Mouse (Mus musculus) C2C12 (cell line): Measurements from ENCODE around the gene Zp3r. TPM values are rescaled to one million over a fixed set of nuclear protein-coding genes. Genes with fewer than 3 reads are reported as not detected.

ENCODE experiments used
- H3K27me3 ChIP-seq: one replicate; pipeline ENCODE4 v1.6.1; 2011; ENCODE audit not compliant: control insufficient read depth, insufficient read depth, insufficient read length
- H3K36me3 ChIP-seq: one replicate; pipeline ENCODE4 v1.6.1; 2011; ENCODE audit not compliant: control insufficient read depth, insufficient read depth
- H3K4me3 ChIP-seq: one replicate; pipeline ENCODE4 v1.5.1; 2011; ENCODE audit warnings: mild to moderate bottlenecking, control low read depth; ENCODE audit not compliant: poor library complexity, insufficient read depth, severe bottlenecking
- H3K79me2 ChIP-seq: one replicate; pipeline ENCODE4 v1.6.1; 2011; ENCODE audit not compliant: control insufficient read depth, insufficient read depth
- H3K79me3 ChIP-seq: one replicate; pipeline ENCODE4 v1.6.1; 2011; ENCODE audit warnings: low read depth, control low read depth
- H3ac ChIP-seq: one replicate; pipeline ENCODE3; 2011; ENCODE audit warnings: low read depth; ENCODE audit not compliant: control insufficient read depth, insufficient read length
- CEBPB ChIP-seq: IDR thresholded peaks from one replicate; pipeline ENCODE4 v1.6.1; 2011; ENCODE audit warnings: low read depth, mild to moderate bottlenecking, control low read depth, moderate library complexity
- CTCF ChIP-seq: IDR thresholded peaks from one replicate; pipeline ENCODE4 v1.5.1; 2011; ENCODE audit not compliant: control insufficient read depth, insufficient read depth, insufficient read length
- FOSL1 ChIP-seq: IDR thresholded peaks from one replicate; pipeline ENCODE4 v1.8.0; 2011; ENCODE audit warnings: mild to moderate bottlenecking, low read length; ENCODE audit not compliant: poor library complexity, insufficient read depth, severe bottlenecking
- MAX ChIP-seq: IDR thresholded peaks from one replicate; pipeline ENCODE4 v1.6.1; 2011; ENCODE audit warnings: mild to moderate bottlenecking, control low read depth
- MYOD1 ChIP-seq: IDR thresholded peaks from one replicate; pipeline ENCODE4 v1.6.1; 2011; ENCODE audit warnings: low read depth; ENCODE audit not compliant: control insufficient read depth, insufficient read length
- MYOG ChIP-seq: IDR thresholded peaks from one replicate; pipeline ENCODE4 v1.6.1; 2011; ENCODE audit not compliant: control insufficient read depth, insufficient read length; ENCODE audit errors: extremely low read depth
- USF1 ChIP-seq: IDR thresholded peaks from one replicate; pipeline ENCODE4 v1.6.1; 2011; ENCODE audit warnings: low read depth, mild to moderate bottlenecking, control low read depth, moderate library complexity
- polyA plus RNA-seq: library from polyadenylated mRNA; unstranded; fragments of >200 nt; fragmentation: generic; extraction: Trizol; gene quantifications from one replicate; pipeline ENCODE4 v1.2.1, GENCODE M21; 2012; ENCODE audit warnings: missing spikeins

Gene Zp3r
- polyA plus RNA-seq, 1 experiment: not detected

GRCm38 (mm10) chr1:130633761-130634410, 4.5 kb upstream of the Zp3r start:
- Histone ChIP-seq H3K79me2 (no peaks in the 10 kb centered on the region), H3ac (no peak overlapping the region), H3K4me3 (no peak overlapping the region), H3K79me3 (no peaks in the 10 kb centered on the region), H3K36me3 (no peaks in the 10 kb centered on the region), H3K27me3 (peaks cover 3% of the 10 kb centered on the region)
- TF ChIP-seq FOSL1: no peak
- TF ChIP-seq CTCF: peak; percentile 79

GRCm38 (mm10) chr1:130633316-130633715, 3.9 kb upstream of the Zp3r start:
- H3K27me3 ChIP-seq: peaks cover 3% of the 10 kb centered on the region
- H3K36me3 ChIP-seq: no peaks in the 10 kb centered on the region
- no peak for TF ChIP-seq FOSL1
- TF ChIP-seq MYOD1: no peak
- no peaks in the 10 kb centered on the region for H3K79me3 ChIP-seq
- H3K79me2 ChIP-seq: no peaks in the 10 kb centered on the region
- no peak overlapping the region for H3K4me3 ChIP-seq
- H3ac ChIP-seq: no peak overlapping the region

- H3K4me3 ChIP-seq: no peak overlapping the region
- no peaks in the 10 kb centered on the region for H3K79me3 ChIP-seq
- no peaks in the 10 kb centered on the region for H3K27me3 ChIP-seq
- no peak for TF ChIP-seq MAX
- TF ChIP-seq CTCF: no peak
- TF ChIP-seq MYOG: no peak
- no peak for TF ChIP-seq CEBPB
- TF ChIP-seq MYOD1: no peak
- TF ChIP-seq USF1: no peak
- no peak for TF ChIP-seq FOSL1
- no peak overlapping the region for H3ac ChIP-seq
- H3K36me3 ChIP-seq: no peaks in the 10 kb centered on the region
- no peaks in the 10 kb centered on the region for H3K79me2 ChIP-seq
Measured at GRCm38 (mm10) chr1:130596291-130596690, 33.1 kb downstream of the Zp3r start.

- TF ChIP-seq MYOD1: no peak
- TF ChIP-seq MYOG: no peak
- no peak for TF ChIP-seq USF1
- TF ChIP-seq CEBPB: no peak
- TF ChIP-seq FOSL1: no peak
- TF ChIP-seq MAX: no peak
- TF ChIP-seq CTCF: no peak
- no peaks in the 10 kb centered on the region for H3K79me2 ChIP-seq
- no peaks in the 10 kb centered on the region for H3K27me3 ChIP-seq
- no peak overlapping the region for H3ac ChIP-seq
- H3K36me3 ChIP-seq: no peaks in the 10 kb centered on the region
- H3K4me3 ChIP-seq: no peak overlapping the region
- H3K79me3 ChIP-seq: no peaks in the 10 kb centered on the region
Measured at GRCm38 (mm10) chr1:130588659-130589058, 40.8 kb downstream of the Zp3r start.

- Histone ChIP-seq H3K4me3 (no peak overlapping the region), H3K79me2 (no peaks in the 10 kb centered on the region), H3ac (no peak overlapping the region), H3K79me3 (no peaks in the 10 kb centered on the region), H3K27me3 (no peaks in the 10 kb centered on the region), H3K36me3 (no peaks in the 10 kb centered on the region)
- TF ChIP-seq MYOG (no peak), MAX (no peak), CTCF (no peak), MYOD1 (no peak), FOSL1 (no peak), USF1 (no peak), CEBPB (no peak)
Measured at GRCm38 (mm10) chr1:130576389-130576788, 53.0 kb downstream of the Zp3r start.

- no peaks in the 10 kb centered on the region for H3K79me2 ChIP-seq
- no peak overlapping the region for H3ac ChIP-seq
- H3K4me3 ChIP-seq: no peak overlapping the region
- H3K79me3 ChIP-seq: no peaks in the 10 kb centered on the region
- no peaks in the 10 kb centered on the region for H3K27me3 ChIP-seq
- no peaks in the 10 kb centered on the region for H3K36me3 ChIP-seq
- TF ChIP-seq MYOD1 (no peak), MAX (no peak), FOSL1 (no peak), CEBPB (no peak), CTCF (no peak), USF1 (no peak), MYOG (no peak)
Measured at GRCm38 (mm10) chr1:130575962-130576361, 53.5 kb downstream of the Zp3r start.
